ENCODE assay signal across 10 mouse cellular contexts in the genomic region with DNA sequence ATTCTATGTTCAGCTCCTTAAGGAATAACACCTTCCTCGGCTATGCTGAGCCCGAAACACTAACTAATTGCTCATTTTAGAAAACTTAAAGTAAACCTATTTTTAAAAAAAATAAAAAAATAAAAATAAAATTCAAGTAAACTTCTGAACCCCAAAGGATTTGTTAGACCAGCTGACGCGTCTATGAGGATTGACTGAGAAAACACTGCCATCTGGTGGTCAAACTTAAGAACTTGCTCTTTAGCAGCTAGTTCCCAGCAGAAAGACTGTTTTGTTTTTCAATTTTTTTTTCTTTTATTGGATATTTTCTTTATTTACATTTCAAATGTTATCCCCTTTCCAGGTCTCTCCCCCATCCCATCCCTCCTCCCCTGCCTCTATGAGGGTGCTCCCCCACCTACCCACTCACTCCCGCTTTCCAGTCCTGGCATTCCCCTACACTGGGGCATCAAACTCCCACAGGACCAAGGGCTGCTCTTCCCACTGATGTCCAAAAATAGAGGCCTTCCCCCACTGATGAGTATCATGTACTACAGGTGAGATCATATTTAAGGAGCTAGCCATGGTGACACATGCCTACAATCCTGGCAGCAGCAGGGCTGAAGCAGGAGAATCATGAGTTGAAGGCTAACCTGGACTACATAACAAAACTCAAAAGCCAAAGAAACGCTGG. TPM values are rescaled to one million over a fixed set of nuclear protein-coding genes. Genes with fewer than 3 reads are reported as not detected.
DNase-seq lines count a peak whose midpoint lies in the region; ATAC-seq and TF ChIP-seq lines count a peak whose summit lies in the region.
"Had no signal": no experiment of that assay in that cellular context is flagged by ENCODE, and none has a peak within 500 bp of the region (broad histone marks: within the 10 kb centered on the region; RNA-seq: fewer than 3 reads in every experiment).

No protein-coding gene starts in this region.

- no peaks in the 10 kb centered on the region for H3K9me3 ChIP-seq in liver, embryonic 14.5 days (ENCODE audit: control insufficient read depth, low read length)
- no peaks in the 10 kb centered on the region for H3K9me3 ChIP-seq in liver, embryonic 11.5 days (ENCODE audit: control insufficient read depth, low read length)
- H3K9me3 ChIP-seq: stomach, embryonic 15.5 days had no signal

- H3K36me3 ChIP-seq in liver, embryonic 14.5 days (replicated peaks; ENCODE audit: control insufficient read depth, insufficient read depth, low read depth), result no peaks in the 10 kb centered on the region
- no peaks in the 10 kb centered on the region for H3K36me3 ChIP-seq in liver, embryonic 11.5 days (ENCODE audit: control insufficient read depth, insufficient read depth, low read length)
- H3K36me3 ChIP-seq: stomach, embryonic 15.5 days had no signal

- no peaks in the 10 kb centered on the region for H3K27me3 ChIP-seq in liver, embryonic 14.5 days (ENCODE audit: control insufficient read depth, insufficient read depth, low read length)
- no peaks in the 10 kb centered on the region for H3K27me3 ChIP-seq in liver, embryonic 11.5 days (replicated peaks; ENCODE audit: control insufficient read depth, insufficient read depth, low read length)
- H3K27me3 ChIP-seq: stomach, embryonic 15.5 days had no signal

- H3K4me1 ChIP-seq in liver, embryonic 14.5 days (replicated peaks; ENCODE audit: control insufficient read depth in 2 of 2, insufficient read depth in 2 of 2, low read length in 1 of 2), result no peaks in the 10 kb centered on the region
- no peaks in the 10 kb centered on the region for H3K4me1 ChIP-seq in liver, embryonic 11.5 days (replicated peaks; ENCODE audit: control insufficient read depth, insufficient read depth, low read length)
- H3K4me1 ChIP-seq: stomach, embryonic 15.5 days had no signal

- 19% methylated on average over 6 of the region's 6 CpGs for WGBS in liver, embryonic 14.5 days (ENCODE audit: insufficient replicate concordance)
- 21% methylated on average over 6 of the region's 6 CpGs for WGBS in liver, embryonic 11.5 days

- peak; percentile 33 for DNase-seq in adrenal gland, postnatal 14 days
- no peak for DNase-seq in adrenal gland, adult 8-10 months
- peak in 1 of 3 experiments; percentile 22 for DNase-seq in liver, embryonic 14.5 days (ENCODE audit: low read depth in 3 of 3, low spot score in 3 of 3)
- no peak for DNase-seq in liver, embryonic 11.5 days (ENCODE audit: low spot score)
- peak; percentile 18 for DNase-seq in lung, postnatal 25 days (ENCODE audit: low spot score)
- peak; percentile 12 for DNase-seq in yolk sac, embryonic 10.5 days (ENCODE audit: low spot score)
- no peak for DNase-seq in right cerebral cortex, postnatal 36 days (ENCODE audit: low spot score in 2 of 2)

- TF ChIP-seq EP300 in liver, embryonic 14.5 days (IDR thresholded peaks at IDR 0.05; ENCODE audit: low read depth), result no peak

- no peak overlapping the region for H3K27ac ChIP-seq in liver, embryonic 14.5 days
- H3K27ac ChIP-seq in liver, embryonic 11.5 days (ENCODE audit: low read depth, low read length), result no peak overlapping the region
- H3K27ac ChIP-seq: stomach, embryonic 15.5 days had no signal

- TF ChIP-seq CTCF in liver, embryonic 14.5 days (IDR thresholded peaks at IDR 0.05; ENCODE audit: low read depth), result peak; percentile 68

- H3K9ac ChIP-seq in liver, embryonic 14.5 days (replicated peaks), result no peak overlapping the region
- H3K9ac ChIP-seq in liver, embryonic 11.5 days (ENCODE audit: low read depth, low read length), result no peak overlapping the region
- H3K9ac ChIP-seq: stomach, embryonic 15.5 days had no signal

- H3K4me3 ChIP-seq in liver, embryonic 14.5 days (ENCODE audit: insufficient read depth in 1 of 2, low read depth in 2 of 2, low read length in 2 of 2), result no peak overlapping the region
- no peak overlapping the region for H3K4me3 ChIP-seq in liver, embryonic 11.5 days (ENCODE audit: low read depth, low read length)
- H3K4me3 ChIP-seq: stomach, embryonic 15.5 days had no signal

- ATAC-seq in liver, embryonic 14.5 days (ENCODE audit: insufficient read depth), result no peak
- ATAC-seq in liver, embryonic 11.5 days (replicated peaks; ENCODE audit: low FRiP score), result no peak
- peak; percentile 70; the same call in 1 of the 2 replicates for ATAC-seq in erythroblast, adult 5-6 weeks (replicated peaks; ENCODE audit: low FRiP score, poor library complexity, severe bottlenecking)

- H3K4me2 ChIP-seq in liver, embryonic 14.5 days (ENCODE audit: low read depth), result no peak overlapping the region
- H3K4me2 ChIP-seq in liver, embryonic 11.5 days, result no peak overlapping the region
- H3K4me2 ChIP-seq: stomach, embryonic 15.5 days had no signal

RNA-seq across cellular contexts. Expression of a gene that starts 3.0 kb away (rescaled TPM):
- not detected in 2 replicates for total RNA-seq in adrenal gland, postnatal 14 days (2021)
- total RNA-seq in adrenal gland, adult 8-10 months (2022), result not detected
- polyA plus RNA-seq in liver, embryonic 14.5 days (2012; rRNA removed), result not detected in 2 replicates
- not detected in 2 replicates for polyA plus RNA-seq in liver, embryonic 14.5 days (2014; fragmentation: Nextera tagmentation; extraction: Ambion mirVana)
- not detected in 2 replicates for polyA plus RNA-seq in liver, embryonic 11.5 days (2014; fragmentation: Nextera tagmentation; extraction: Ambion mirVana)
- total RNA-seq in erythroblast, adult 5-6 weeks (2015; ENCODE audit: low replicate concordance), result not detected in 2 replicates
- total RNA-seq in erythroblast, adult 5-6 weeks (2017; ENCODE audit: low replicate concordance), result not detected in 2 replicates
- total RNA-seq: hematopoietic stem cell, adult 5-6 weeks had no signal

RNA-seq across cellular contexts. Expression of a gene that starts 20.3 kb away (rescaled TPM):
- 86.2 and 92.5 TPM in 2 replicates for total RNA-seq in adrenal gland, postnatal 14 days (2021)
- 100 to 1,000 TPM; 106 to 122 (median 118) TPM for total RNA-seq in adrenal gland, adult 8-10 months (2022)
- 28.1 and 38.4 TPM in 2 replicates for polyA plus RNA-seq in liver, embryonic 14.5 days (2012; rRNA removed)
- 32.3 and 33.5 TPM in 2 replicates for polyA plus RNA-seq in liver, embryonic 14.5 days (2014; fragmentation: Nextera tagmentation; extraction: Ambion mirVana)
- polyA plus RNA-seq in liver, embryonic 11.5 days (2014; fragmentation: Nextera tagmentation; extraction: Ambion mirVana), result 62.2 and 63.9 TPM in 2 replicates
- 15.3 and 15.9 TPM in 2 replicates for total RNA-seq in erythroblast, adult 5-6 weeks (2015; ENCODE audit: low replicate concordance)
- total RNA-seq in erythroblast, adult 5-6 weeks (2017; ENCODE audit: low replicate concordance), result 10.1 and 12.1 TPM in 2 replicates

RNA-seq across cellular contexts. Expression of a gene that starts 56.7 kb away (rescaled TPM):
- 8.3 and 10.9 TPM in 2 replicates for total RNA-seq in adrenal gland, postnatal 14 days (2021)
- total RNA-seq in adrenal gland, adult 8-10 months (2022), result 10 to 100 TPM; 10.2 to 14.5 (median 10.8) TPM
- polyA plus RNA-seq in liver, embryonic 14.5 days (2012; rRNA removed), result 3.8 and 5.7 TPM in 2 replicates
- 12.7 and 14.2 TPM in 2 replicates for polyA plus RNA-seq in liver, embryonic 14.5 days (2014; fragmentation: Nextera tagmentation; extraction: Ambion mirVana)
- polyA plus RNA-seq in liver, embryonic 11.5 days (2014; fragmentation: Nextera tagmentation; extraction: Ambion mirVana), result 27.8 and 30.6 TPM in 2 replicates
- 6.5 and 7.9 TPM in 2 replicates for total RNA-seq in erythroblast, adult 5-6 weeks (2015; ENCODE audit: low replicate concordance)
- 10.6 and 13.9 TPM in 2 replicates for total RNA-seq in erythroblast, adult 5-6 weeks (2017; ENCODE audit: low replicate concordance)

Comparison
In these comparisons a context has a peak if more than half of its experiments do, and no peak if none do; other contexts are left out.
1. DNase-seq: peak in adrenal gland, postnatal 14 days (single experiment), lung, postnatal 25 days (single experiment) and yolk sac, embryonic 10.5 days (single experiment); none in adrenal gland, adult 8-10 months (single experiment), liver, embryonic 11.5 days (single experiment) and right cerebral cortex, postnatal 36 days (0 of 2).